Mouse (Mus musculus): Measurements from ENCODE around the gene Cct2. TPM values are rescaled to one million over a fixed set of nuclear protein-coding genes. Genes with fewer than 3 reads are reported as not detected.

Gene Cct2
- polyA plus RNA-seq, 1 experiment from 2014 or later: 185 TPM

Other genes starting within 250 kb of the Cct2 start
- 0.24 and 0.55 TPM in 2 replicates for gene Myrfl, start 166.9 kb downstream of the Cct2 start, polyA plus RNA-seq (2015; fragmentation: Nextera tagmentation; extraction: Ambion mirVana)
- gene Rab3ip, start 113.0 kb downstream of the Cct2 start, polyA plus RNA-seq (2015; fragmentation: Nextera tagmentation; extraction: Ambion mirVana): 76.2 and 77.2 TPM in 2 replicates
- not detected in 2 replicates for gene Gm10271, start 91.2 kb downstream of the Cct2 start, polyA plus RNA-seq (2015; fragmentation: Nextera tagmentation; extraction: Ambion mirVana)
- 0.79 and 0.83 TPM in 2 replicates for gene Best3, start 77.5 kb downstream of the Cct2 start, polyA plus RNA-seq (2015; fragmentation: Nextera tagmentation; extraction: Ambion mirVana)
- gene Lrrc10, start 18.5 kb downstream of the Cct2 start, polyA plus RNA-seq (2015; fragmentation: Nextera tagmentation; extraction: Ambion mirVana): 60.4 and 62.1 TPM in 2 replicates
- gene Frs2, start 84.7 kb upstream of the Cct2 start, polyA plus RNA-seq (2015; fragmentation: Nextera tagmentation; extraction: Ambion mirVana): 16.1 and 17.5 TPM in 2 replicates
- gene Yeats4, start 160.7 kb upstream of the Cct2 start, polyA plus RNA-seq (2015; fragmentation: Nextera tagmentation; extraction: Ambion mirVana): 40.8 and 54.8 TPM in 2 replicates
- not detected in 2 replicates for gene 9530003J23Rik, start 174.9 kb upstream of the Cct2 start, polyA plus RNA-seq (2015; fragmentation: Nextera tagmentation; extraction: Ambion mirVana)
- 86.6 and 87.8 TPM in 2 replicates for gene Lyz2, start 218.5 kb upstream of the Cct2 start, polyA plus RNA-seq (2015; fragmentation: Nextera tagmentation; extraction: Ambion mirVana)
- gene Lyz1, start 229.1 kb upstream of the Cct2 start, polyA plus RNA-seq (2015; fragmentation: Nextera tagmentation; extraction: Ambion mirVana): 2.6 and 2.9 TPM in 2 replicates

Measured in heart, embryonic 16.5 days (tissue).